Mouse (Mus musculus) kidney, adult 18-20 months (tissue): Measurements from ENCODE around the gene Syne2.

Experiments
- DNase-seq: peaks from one replicate; pipeline ENCODE4 v3.0.0; 2021

Syne2 gene

DNA sequence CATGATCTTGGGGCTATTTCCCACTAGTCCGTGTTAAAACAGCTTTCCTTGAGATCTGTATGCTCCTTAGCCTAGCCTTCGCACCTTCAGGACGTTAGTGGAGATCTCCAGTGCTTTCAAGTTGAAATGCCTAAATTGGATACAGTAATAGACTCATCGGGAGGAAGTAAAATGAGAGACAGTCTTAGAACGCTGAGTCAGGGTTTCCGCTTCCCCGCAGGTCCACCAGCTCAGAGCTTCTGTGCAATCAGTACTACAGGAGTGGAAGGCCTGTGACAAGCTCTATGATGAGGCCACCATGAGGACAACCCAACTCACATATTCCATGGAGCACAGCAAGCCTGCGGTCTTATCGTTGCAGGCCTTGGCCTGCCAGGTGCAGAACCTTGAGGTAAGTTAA is 233.9 kb downstream of the Syne2 start:
- DNase-seq = no peak

DNA sequence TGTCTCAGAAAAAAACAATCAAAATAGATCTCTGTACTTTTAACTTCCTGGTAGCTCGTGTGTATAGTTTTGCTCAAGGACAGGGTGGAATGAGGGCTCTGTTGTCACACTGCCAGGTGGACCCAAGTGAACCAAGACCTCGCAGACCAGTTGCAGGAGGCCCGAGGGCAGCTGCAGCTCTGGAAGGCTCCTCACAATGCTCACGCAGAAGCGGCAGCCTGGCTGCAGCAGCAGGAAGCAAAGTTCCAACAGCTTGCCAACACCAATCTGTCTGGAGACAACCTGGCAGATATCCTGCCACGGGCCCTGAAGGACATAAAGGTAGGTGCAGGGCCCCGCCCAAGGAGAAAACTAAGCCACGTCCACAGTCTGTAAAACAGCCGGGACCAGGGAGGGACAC is 236.7 kb downstream of the Syne2 start:
- DNase-seq = peak; percentile 18

- DNase-seq = no peak
These were observed 245.1 kb downstream of the Syne2 start for GRCm38 (mm10) chr12:76063001-76063400.

DNA sequence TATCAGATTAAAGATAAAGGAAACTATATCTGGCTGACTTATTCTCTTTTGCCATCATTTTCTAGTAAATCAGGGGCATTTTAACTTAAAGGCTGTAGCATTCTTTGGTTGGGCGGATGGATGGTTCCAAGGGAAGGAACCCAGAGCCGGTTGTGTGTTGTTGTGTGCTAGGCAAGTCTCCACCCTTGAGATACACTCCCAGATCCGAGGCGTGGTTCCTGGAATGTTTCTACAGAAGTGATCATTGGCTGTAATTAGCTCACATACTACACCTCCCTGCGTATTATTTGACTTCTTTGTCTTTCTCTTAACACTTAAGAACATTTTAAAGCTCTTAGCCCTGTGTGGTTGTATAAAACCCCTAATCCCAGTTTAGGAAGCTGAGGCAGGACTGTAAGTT is 252.5 kb downstream of the Syne2 start:
- DNase-seq = no peak

DNA sequence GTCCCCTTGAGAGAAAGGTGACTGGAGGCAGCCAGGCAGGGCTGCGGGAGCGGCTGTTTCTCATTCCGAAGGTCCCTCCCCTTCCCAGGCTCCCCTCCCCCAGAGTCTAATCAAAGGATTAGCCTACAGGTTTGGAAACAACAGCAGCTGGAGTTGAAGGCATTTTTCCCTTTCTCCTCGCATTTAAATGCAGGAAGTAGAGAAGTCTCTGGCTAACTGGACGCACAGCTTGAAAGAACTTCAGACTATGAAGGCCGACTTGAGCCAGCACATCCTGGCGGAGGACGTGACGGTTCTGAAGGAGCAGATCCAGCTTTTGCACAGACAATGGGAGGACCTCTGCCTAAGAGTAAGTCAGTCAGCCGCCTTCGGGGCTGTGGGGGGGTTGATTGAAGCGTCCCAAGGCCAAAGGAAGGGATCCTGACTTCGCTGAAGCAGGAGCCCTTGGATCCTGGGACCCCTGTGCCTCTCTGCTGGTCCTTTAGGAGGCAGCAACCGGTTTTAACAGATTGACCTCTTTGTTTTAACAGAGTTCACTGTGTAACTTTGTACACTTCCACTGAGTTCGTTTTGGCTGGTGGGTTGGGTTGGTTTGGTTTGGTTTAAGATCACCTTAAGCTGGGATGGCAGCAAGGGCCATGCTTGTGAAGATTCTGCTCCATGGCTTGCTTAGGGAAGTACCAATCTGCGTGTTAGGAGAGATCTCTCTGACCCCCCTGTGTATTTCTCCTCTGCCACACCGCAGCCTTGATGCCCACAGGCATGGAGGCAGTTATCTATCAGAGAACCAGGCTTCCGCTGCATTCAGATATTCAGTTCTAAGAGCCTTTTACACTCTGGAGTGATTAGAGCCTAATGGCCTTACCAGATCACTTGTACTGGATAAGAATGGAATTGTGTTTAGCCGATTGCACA is 254.3 kb downstream of the Syne2 start:
- DNase-seq = no peak

DNA sequence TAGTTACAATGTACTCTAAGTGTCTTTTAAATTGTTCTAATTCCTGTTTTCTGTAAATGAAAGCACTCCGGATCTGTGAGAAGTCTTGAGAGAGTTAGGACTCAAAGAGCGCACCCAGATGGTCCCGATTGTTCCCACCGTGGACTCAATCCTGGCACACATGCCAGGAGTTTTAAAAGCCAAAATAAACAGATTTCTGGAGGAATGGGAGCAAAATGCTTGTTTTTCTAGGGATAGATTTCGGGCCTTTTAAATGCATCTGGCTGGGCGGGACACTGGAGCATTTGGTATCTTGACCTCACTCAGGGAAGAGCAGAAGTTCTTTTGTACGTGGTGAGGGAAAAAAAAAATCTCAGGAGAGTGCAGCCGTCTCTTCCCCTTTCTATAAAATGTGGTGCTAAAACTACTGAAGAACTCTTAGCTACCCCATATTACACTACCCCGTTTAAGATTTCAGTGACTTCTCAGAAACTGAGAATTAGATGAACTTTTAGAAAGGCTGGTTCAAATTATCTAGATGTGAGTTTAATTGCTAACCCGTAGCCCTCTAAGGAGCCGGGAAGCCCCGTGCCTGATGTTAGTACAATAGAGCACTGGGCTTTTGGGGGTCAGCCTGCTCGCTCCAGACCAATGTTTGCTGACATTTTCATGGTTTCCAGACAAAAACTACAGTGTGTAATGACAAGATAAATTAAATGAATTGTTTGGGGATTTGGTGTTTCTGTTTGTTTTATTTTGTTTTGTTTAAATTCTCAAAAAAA is 255.3 kb downstream of the Syne2 start:
- no peak for DNase-seq

DNA sequence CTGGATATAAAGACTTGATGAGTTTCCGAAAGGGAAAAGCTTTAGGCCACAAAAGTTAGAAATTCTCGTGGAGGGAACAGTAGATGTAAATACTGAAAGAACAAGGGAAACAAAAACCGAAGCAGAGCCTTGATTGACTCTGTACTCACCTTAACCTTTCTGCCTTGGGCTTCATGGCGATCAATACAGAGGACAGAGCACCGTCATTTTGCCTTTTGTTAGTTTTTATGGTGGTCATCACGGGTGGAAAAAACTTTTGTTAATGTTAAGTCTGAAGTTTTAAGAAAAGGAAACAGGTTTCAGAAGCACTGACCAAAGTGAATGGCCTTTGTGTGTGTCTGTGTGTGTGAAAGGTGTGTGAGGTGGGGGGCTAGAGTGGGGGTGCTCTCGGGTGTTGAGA is 256.0 kb downstream of the Syne2 start:
- DNase-seq = no peak

GRCm38 (mm10) chr12:76080876-76081556 is 263.1 kb downstream of the Syne2 start:
- no peak for DNase-seq

DNA sequence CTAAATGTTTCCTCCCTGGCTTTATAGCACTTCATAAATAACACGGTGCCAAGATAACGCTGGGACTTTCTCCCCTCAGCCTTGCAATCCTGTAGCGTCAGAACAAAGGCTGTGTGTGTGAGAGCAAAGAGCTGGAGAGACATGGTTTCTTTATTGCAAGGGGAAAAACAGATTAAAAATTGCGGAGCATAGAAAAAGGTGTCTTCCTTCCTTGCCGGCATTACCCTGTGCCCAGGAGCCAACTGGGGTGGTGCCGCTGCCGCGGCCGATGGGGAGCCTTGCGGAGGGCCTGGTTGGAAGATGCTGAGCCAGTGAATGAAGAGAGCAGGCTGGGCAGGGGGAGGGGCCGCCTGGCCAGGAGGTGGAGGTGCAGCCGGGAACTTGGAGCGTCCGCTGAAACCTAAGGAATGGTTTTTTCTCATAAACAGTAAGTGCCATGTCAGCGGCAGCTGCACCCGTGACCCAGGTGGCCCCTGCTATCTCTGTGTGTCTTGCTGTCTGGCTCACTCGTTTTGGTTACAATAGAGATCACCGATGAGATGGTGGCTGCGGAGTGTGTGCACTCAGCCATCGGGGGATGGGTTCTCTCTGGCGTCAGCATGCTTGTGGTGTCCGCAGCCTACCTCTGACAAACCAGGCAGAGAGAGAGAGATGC is 263.8 kb downstream of the Syne2 start:
- DNase-seq = no peak

GRCm38 (mm10) chr12:76085066-76085465 is 267.1 kb downstream of the Syne2 start:
- DNase-seq = no peak

GRCm38 (mm10) chr12:76085956-76086905 is 268.3 kb downstream of the Syne2 start:
- peak; percentile 36 for DNase-seq

GRCm38 (mm10) chr12:76087025-76087424 is 269.1 kb downstream of the Syne2 start:
- DNase-seq = no peak

DNA sequence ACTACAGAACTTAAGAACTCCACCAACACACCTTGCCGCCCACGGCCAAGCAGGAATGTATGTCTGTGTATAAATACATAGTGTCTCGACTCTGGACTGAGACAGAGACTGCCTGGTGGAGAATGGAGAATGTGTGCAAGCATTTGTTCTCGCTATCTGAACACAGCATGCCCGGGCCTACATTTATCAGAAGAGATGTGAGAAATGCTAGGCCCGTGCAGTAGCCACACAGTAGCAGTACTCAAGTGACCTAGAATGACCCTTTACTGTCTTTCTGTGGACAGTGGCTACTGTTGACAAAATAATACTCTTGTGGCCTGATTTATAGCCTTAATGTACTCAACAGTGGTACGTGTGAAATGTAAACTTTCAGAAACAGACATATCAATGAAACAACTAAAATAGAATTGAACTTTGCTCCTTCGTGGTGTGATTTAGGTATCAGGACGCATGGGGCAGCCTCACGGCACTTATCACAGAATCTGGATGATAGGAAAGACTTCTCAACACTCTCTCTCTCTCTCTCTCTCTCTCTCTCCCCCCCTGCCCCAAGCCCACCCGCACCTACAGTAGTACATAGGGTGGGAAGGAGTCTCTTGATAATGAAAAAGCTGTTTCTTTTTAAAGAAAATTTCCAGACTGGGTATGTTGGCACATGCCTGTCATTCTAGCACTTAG is 275.0 kb downstream of the Syne2 start:
- no peak for DNase-seq

- DNase-seq = no peak
These were observed 276.0 kb downstream of the Syne2 start for GRCm38 (mm10) chr12:76093613-76094588.

GRCm38 (mm10) chr12:76095117-76096035 is 277.4 kb downstream of the Syne2 start:
- no peak for DNase-seq

GRCm38 (mm10) chr12:76102621-76103020 is 284.7 kb downstream of the Syne2 start:
- DNase-seq = no peak

GRCm38 (mm10) chr12:76104596-76105351 is 286.8 kb downstream of the Syne2 start:
- no peak for DNase-seq
